Mouse (Mus musculus) testis, adult 2 months (tissue): Measurements from ENCODE around the gene Gm28845. TPM values are rescaled to one million over a fixed set of nuclear protein-coding genes. Genes with fewer than 3 reads are reported as not detected.

Experiments
- H3K27ac ChIP-seq: fragments of 200-500 bp; 2 replicates; pipeline ENCODE4 v1.5.1; 2012; ENCODE audit warnings: low read depth, low read length; ENCODE audit not compliant: control insufficient read depth, insufficient read depth
- H3K27me3 ChIP-seq: fragments of 200-500 bp; 2 replicates; pipeline ENCODE4 v1.6.1; 2012; ENCODE audit warnings: mild to moderate bottlenecking, low read length, moderate library complexity; ENCODE audit not compliant: control insufficient read depth, insufficient read depth
- H3K36me3 ChIP-seq: fragments of 200-500 bp; 2 replicates; pipeline ENCODE4 v1.6.1; 2012; ENCODE audit warnings: mild to moderate bottlenecking, low read length; ENCODE audit not compliant: control insufficient read depth, insufficient read depth
- H3K4me1 ChIP-seq: fragments of 200-500 bp; 2 replicates; pipeline ENCODE4 v1.6.1; 2012; ENCODE audit warnings: low read length; ENCODE audit not compliant: control insufficient read depth, insufficient read depth
- H3K4me3 ChIP-seq: fragments of 200-500 bp; 2 replicates; pipeline ENCODE4 v1.5.1; 2012; ENCODE audit warnings: low read depth, mild to moderate bottlenecking, low read length, moderate library complexity, mixed read lengths; ENCODE audit not compliant: control insufficient read depth
- CTCF ChIP-seq: fragments of 200-500 bp; IDR thresholded peaks from 2 replicates; pipeline ENCODE4 v1.5.1; 2012; ENCODE audit warnings: low read depth, mild to moderate bottlenecking, inconsistent platforms, low read length, moderate library complexity; ENCODE audit not compliant: control insufficient read depth, insufficient read depth, insufficient replicate concordance
- POLR2A ChIP-seq: fragments of 200-500 bp; IDR thresholded peaks from 2 replicates; pipeline ENCODE4 v1.6.1; 2012; ENCODE audit warnings: low read depth, mild to moderate bottlenecking, inconsistent platforms, low read length, moderate library complexity; ENCODE audit not compliant: control insufficient read depth
- polyA plus RNA-seq: library from polyadenylated mRNA; depleted of rRNA; stranded (reverse); fragments of >200 nt; gene quantifications from 2 replicates; pipeline ENCODE4 v1.2.3, GENCODE M21; 2012

The Gm28845 gene
- polyA plus RNA-seq, 1 experiment, result not detected

- Histone ChIP-seq H3K36me3 (no peaks in the 10 kb centered on the region), H3K4me1 (no peaks in the 10 kb centered on the region), H3K4me3 (no peak overlapping the region), H3K27me3 (no peaks in the 10 kb centered on the region), H3K27ac (no peak overlapping the region)
- TF ChIP-seq POLR2A, result no peak
- TF ChIP-seq CTCF, result no peak
These were observed 18.2 kb upstream of the Gm28845 start for GRCm38 (mm10) chr1:65137560-65137959.

DNA sequence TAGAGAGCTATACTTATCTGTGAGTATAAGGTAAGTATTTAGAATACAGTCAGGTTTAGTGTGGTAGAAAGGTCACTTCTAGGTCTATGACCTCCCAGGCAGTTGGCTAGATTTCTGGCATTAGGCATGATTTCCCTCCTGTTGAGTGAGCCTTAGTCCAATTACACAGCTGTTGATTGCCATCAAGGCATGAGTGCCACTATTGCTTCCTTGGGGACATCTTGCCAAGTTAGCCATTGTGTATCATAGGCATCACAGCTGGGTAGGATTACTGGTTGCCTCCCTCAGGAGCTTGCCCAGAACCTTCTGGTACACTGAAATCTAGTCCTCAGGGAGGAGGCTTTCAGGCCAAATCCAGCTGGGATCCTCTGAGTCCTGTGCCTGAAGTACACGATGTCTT, 13.5 kb upstream of the Gm28845 start:
- Histone ChIP-seq H3K27ac (no peak overlapping the region), H3K4me1 (no peaks in the 10 kb centered on the region), H3K36me3 (no peaks in the 10 kb centered on the region), H3K4me3 (no peak overlapping the region), H3K27me3 (no peaks in the 10 kb centered on the region)
- no peak for TF ChIP-seq POLR2A
- no peak for TF ChIP-seq CTCF

DNA sequence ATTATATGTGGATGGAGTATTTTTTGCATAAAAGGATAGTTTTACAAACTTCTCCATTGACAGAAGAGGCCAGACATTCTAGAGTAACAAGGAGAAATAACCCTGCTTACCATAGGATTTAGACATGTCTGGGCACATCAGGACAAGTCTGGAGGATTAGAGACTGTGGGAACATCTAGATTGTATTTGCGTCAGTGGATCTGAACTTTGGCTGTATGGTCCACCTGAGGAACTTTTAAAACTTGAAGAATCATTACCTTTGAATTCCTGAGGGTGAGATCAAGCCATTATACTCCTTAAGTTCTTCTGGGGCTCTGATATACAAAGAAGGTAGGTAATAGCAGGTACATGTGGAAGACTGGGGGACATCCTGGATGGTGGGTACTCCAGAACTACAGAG, 12.3 kb upstream of the Gm28845 start:
- no peaks in the 10 kb centered on the region for H3K4me1 ChIP-seq
- H3K27ac ChIP-seq, result no peak overlapping the region
- no peaks in the 10 kb centered on the region for H3K36me3 ChIP-seq
- H3K27me3 ChIP-seq, result no peaks in the 10 kb centered on the region
- TF ChIP-seq POLR2A (no peak), CTCF (no peak)
- H3K4me3 ChIP-seq, result no peak overlapping the region

DNA sequence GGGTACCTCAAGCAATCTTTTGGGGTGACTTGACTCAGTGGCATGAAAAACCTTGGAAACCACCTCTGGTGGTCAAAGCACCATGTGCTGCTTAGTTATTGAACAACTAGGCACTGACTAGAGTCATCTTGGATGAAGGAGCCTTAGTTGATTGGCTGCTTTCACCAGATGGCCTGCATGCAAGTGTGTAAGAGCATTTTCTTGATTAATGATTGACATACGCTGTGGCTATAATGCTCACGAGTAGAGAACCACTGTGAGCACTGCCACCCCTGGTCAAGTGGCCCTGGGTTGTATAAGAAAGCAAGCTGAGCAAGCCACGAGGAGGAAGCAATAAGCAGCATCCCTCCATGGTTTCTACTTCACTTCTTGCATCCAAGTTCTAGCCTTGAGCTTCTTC, 10.9 kb upstream of the Gm28845 start:
- Histone ChIP-seq H3K4me1 (no peaks in the 10 kb centered on the region), H3K36me3 (no peaks in the 10 kb centered on the region), H3K27me3 (no peaks in the 10 kb centered on the region), H3K27ac (no peak overlapping the region), H3K4me3 (no peak overlapping the region)
- no peak for TF ChIP-seq POLR2A
- TF ChIP-seq CTCF, result no peak

- no peak for TF ChIP-seq POLR2A
- no peak for TF ChIP-seq CTCF
- H3K27me3 ChIP-seq, result no peaks in the 10 kb centered on the region
- H3K36me3 ChIP-seq, result no peaks in the 10 kb centered on the region
- H3K27ac ChIP-seq, result no peak overlapping the region
- no peaks in the 10 kb centered on the region for H3K4me1 ChIP-seq
- H3K4me3 ChIP-seq, result no peak overlapping the region
These were observed 10.3 kb upstream of the Gm28845 start for GRCm38 (mm10) chr1:65129634-65130180.

GRCm38 (mm10) chr1:65122574-65123372, 3.4 kb upstream of the Gm28845 start, which contains the start of gene D630023F18Rik:
TSS of gene D630023F18Rik (minus strand) at chr1:65123214.
- TF ChIP-seq POLR2A (no peak), CTCF (no peak)
- H3K27ac ChIP-seq, result no peak within 1 kb of the TSS
- H3K27me3 ChIP-seq, result no peaks in the 10 kb centered on the region
- no peak within 1 kb of the TSS for H3K4me3 ChIP-seq
- H3K4me1 ChIP-seq, result no peaks in the 10 kb centered on the region
- H3K36me3 ChIP-seq, result no peaks in the 10 kb centered on the region

DNA sequence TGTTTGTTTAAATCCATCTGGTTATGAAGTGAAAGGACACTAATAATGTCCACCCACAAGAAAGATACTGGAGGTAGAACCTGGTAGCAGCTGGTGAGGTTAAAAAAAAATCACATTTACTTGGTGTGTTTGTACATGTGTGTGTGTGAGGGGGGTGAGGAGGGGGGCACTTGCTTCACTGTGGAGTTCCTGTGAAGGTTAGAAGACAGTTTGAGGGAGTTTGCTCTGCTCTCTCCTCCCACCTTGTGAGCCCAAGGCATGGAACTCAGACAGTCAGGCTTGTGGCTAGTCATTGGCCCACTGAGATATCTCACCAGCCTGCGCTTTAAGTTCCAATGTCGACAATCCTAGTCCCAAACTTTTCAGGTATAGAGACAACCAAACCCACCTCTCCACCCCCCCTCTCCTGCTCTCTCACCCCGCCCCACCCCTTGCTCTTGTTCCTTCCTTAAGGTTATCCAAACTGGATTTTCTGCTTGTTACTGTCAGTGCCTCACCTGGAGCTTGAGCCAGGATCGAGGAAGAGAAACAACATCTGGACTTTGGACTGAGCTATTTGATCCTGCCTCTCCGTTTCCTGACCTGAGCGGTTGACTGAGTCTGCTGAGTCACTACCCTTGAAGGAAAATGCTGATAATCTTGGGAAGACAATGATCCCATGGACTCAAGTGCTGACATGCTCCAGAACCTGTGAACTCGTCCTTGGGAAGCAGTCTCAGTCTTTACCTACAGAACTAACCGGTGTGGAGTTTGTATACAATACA, 1.0 kb downstream of the Gm28845 start:
- TF ChIP-seq POLR2A (no peak), CTCF (no peak)

More for the DNA sequence above, 1.0 kb downstream of the Gm28845 start:
- Histone ChIP-seq H3K36me3 (no peaks in the 10 kb centered on the region), H3K4me3 (no peak overlapping the region), H3K4me1 (no peaks in the 10 kb centered on the region), H3K27ac (no peak overlapping the region), H3K27me3 (no peaks in the 10 kb centered on the region)
